ENCODE assay signal across 14 mouse cellular contexts in genomic region chr7:121677105-121677753, GRCm38 (mm10). TPM values are rescaled to one million over a fixed set of nuclear protein-coding genes. Genes with fewer than 3 reads are reported as not detected.
DNase-seq lines count a peak whose midpoint lies in the region; ATAC-seq and TF ChIP-seq lines count a peak whose summit lies in the region.
"Had no signal": no experiment of that assay in that cellular context is flagged by ENCODE, and none has a peak within 500 bp of the region (broad histone marks: within the 10 kb centered on the region; RNA-seq: fewer than 3 reads in every experiment).

No protein-coding gene starts in this region.

- WGBS in hindbrain, embryonic 14.5 days, result 56% methylated on average over 4 of the region's 4 CpGs
- WGBS in hindbrain, embryonic 16.5 days, result 42% methylated on average over 4 of the region's 4 CpGs
- 62% methylated on average over 4 of the region's 4 CpGs for WGBS in midbrain, embryonic 14.5 days
- 87% methylated on average over 4 of the region's 4 CpGs for WGBS in midbrain, embryonic 10.5 days

- no peak overlapping the region for H3K27ac ChIP-seq in hindbrain, embryonic 14.5 days
- no peak overlapping the region for H3K27ac ChIP-seq in hindbrain, embryonic 16.5 days (ENCODE audit: low read depth, low read length)
- H3K27ac ChIP-seq in midbrain, embryonic 14.5 days (replicated peaks; ENCODE audit: low read depth, low read length), result no peak overlapping the region
- H3K27ac ChIP-seq in midbrain, embryonic 10.5 days (replicated peaks), result no peak overlapping the region
- no peak overlapping the region for H3K27ac ChIP-seq in gastrocnemius, adult 2 months
- H3K27ac ChIP-seq: embryonic facial prominence, embryonic 15.5 days; limb, embryonic 15.5 days; macrophage had no signal

- no peak for ATAC-seq in hindbrain, embryonic 14.5 days (ENCODE audit: low FRiP score)
- ATAC-seq in hindbrain, embryonic 16.5 days, result no peak
- no peak for ATAC-seq in midbrain, embryonic 14.5 days (ENCODE audit: low FRiP score, low TSS enrichment)

- no peak overlapping the region for H3K4me2 ChIP-seq in hindbrain, embryonic 14.5 days (replicated peaks)
- H3K4me2 ChIP-seq in hindbrain, embryonic 16.5 days (ENCODE audit: low read length), result no peak overlapping the region
- no peak overlapping the region for H3K4me2 ChIP-seq in midbrain, embryonic 14.5 days (ENCODE audit: low read length)
- H3K4me2 ChIP-seq: embryonic facial prominence, embryonic 15.5 days; limb, embryonic 15.5 days had no signal

- H3K27me3 ChIP-seq in hindbrain, embryonic 14.5 days (ENCODE audit: control insufficient read depth, insufficient read depth, low read length), result no peaks in the 10 kb centered on the region
- H3K27me3 ChIP-seq in hindbrain, embryonic 16.5 days (replicated peaks; ENCODE audit: control insufficient read depth, insufficient read depth, low read length), result no peaks in the 10 kb centered on the region
- no peaks in the 10 kb centered on the region for H3K27me3 ChIP-seq in midbrain, embryonic 14.5 days (ENCODE audit: control insufficient read depth, insufficient read depth, low read length)
- no peaks in the 10 kb centered on the region for H3K27me3 ChIP-seq in midbrain, embryonic 10.5 days (ENCODE audit: low read depth, poor library complexity, severe bottlenecking)
- H3K27me3 ChIP-seq: embryonic facial prominence, embryonic 15.5 days; limb, embryonic 15.5 days had no signal

- intact Hi-C loops in gastrocnemius, adult 2 months (cut with DNase I), result no loop called here

- TF ChIP-seq CTCF in gastrocnemius, adult 2 months (IDR thresholded peaks at IDR 0.05), result no peak

- peak; percentile 37 for DNase-seq in hindbrain, embryonic 14.5 days (ENCODE audit: low spot score)
- peak; percentile 62 for DNase-seq in midbrain, embryonic 14.5 days
- DNase-seq in midbrain, embryonic 10.5 days (ENCODE audit: low spot score), result no peak
- DNase-seq in cerebellum, adult 9-11 months, result peak; percentile 32
- DNase-seq in gastrocnemius, adult 2 months, result no peak
- DNase-seq in urinary bladder, postnatal 36 days (ENCODE audit: low spot score in 2 of 2), result no peak
- DNase-seq: gastrocnemius, postnatal 14 days; right cerebral cortex, postnatal 4 days had no signal

- H3K4me1 ChIP-seq in hindbrain, embryonic 14.5 days (replicated peaks; ENCODE audit: control insufficient read depth, insufficient read depth, low read length), result peaks cover 3% of the 10 kb centered on the region; the same call in 1 of the 2 replicates
- 0 out of 2 replicates have a peak, but pooled peaks cover 4% of the 10 kb centered on the region for H3K4me1 ChIP-seq in hindbrain, embryonic 16.5 days (ENCODE audit: control insufficient read depth, insufficient read depth, low read depth, low read length)
- H3K4me1 ChIP-seq in midbrain, embryonic 14.5 days (ENCODE audit: control insufficient read depth, insufficient read depth, low read length), result no peaks in the 10 kb centered on the region
- no peaks in the 10 kb centered on the region for H3K4me1 ChIP-seq in midbrain, embryonic 10.5 days
- H3K4me1 ChIP-seq: embryonic facial prominence, embryonic 15.5 days; limb, embryonic 15.5 days had no signal

- H3K4me3 ChIP-seq in hindbrain, embryonic 14.5 days (replicated peaks; ENCODE audit: low read length), result no peak overlapping the region
- no peak overlapping the region for H3K4me3 ChIP-seq in hindbrain, embryonic 16.5 days (ENCODE audit: low read length)
- H3K4me3 ChIP-seq in midbrain, embryonic 14.5 days (replicated peaks; ENCODE audit: low read depth, low read length), result no peak overlapping the region
- H3K4me3 ChIP-seq in midbrain, embryonic 10.5 days, result no peak overlapping the region
- no peak overlapping the region for H3K4me3 ChIP-seq in gastrocnemius, adult 2 months
- H3K4me3 ChIP-seq: embryonic facial prominence, embryonic 15.5 days; limb, embryonic 15.5 days had no signal

- H3K9ac ChIP-seq in hindbrain, embryonic 14.5 days, result no peak overlapping the region
- no peak overlapping the region for H3K9ac ChIP-seq in hindbrain, embryonic 16.5 days (ENCODE audit: low read depth, low read length)
- no peak overlapping the region for H3K9ac ChIP-seq in midbrain, embryonic 14.5 days (replicated peaks; ENCODE audit: low read length)
- H3K9ac ChIP-seq: embryonic facial prominence, embryonic 15.5 days; limb, embryonic 15.5 days had no signal

- no peaks in the 10 kb centered on the region for H3K9me3 ChIP-seq in hindbrain, embryonic 14.5 days (ENCODE audit: control insufficient read depth, low read length)
- no peaks in the 10 kb centered on the region for H3K9me3 ChIP-seq in hindbrain, embryonic 16.5 days (ENCODE audit: control insufficient read depth, low read length)
- H3K9me3 ChIP-seq in midbrain, embryonic 14.5 days (ENCODE audit: control insufficient read depth, low read length), result no peaks in the 10 kb centered on the region
- H3K9me3 ChIP-seq in midbrain, embryonic 10.5 days (replicated peaks), result no peaks in the 10 kb centered on the region
- H3K9me3 ChIP-seq: embryonic facial prominence, embryonic 15.5 days; limb, embryonic 15.5 days had no signal

- peaks cover 30% of the 10 kb centered on the region for H3K36me3 ChIP-seq in hindbrain, embryonic 14.5 days (replicated peaks; ENCODE audit: control insufficient read depth, insufficient read depth)
- peaks cover 4% of the 10 kb centered on the region; the same call in 1 of the 2 replicates for H3K36me3 ChIP-seq in hindbrain, embryonic 16.5 days (ENCODE audit: control insufficient read depth, insufficient read depth, low read length)
- H3K36me3 ChIP-seq in midbrain, embryonic 14.5 days (ENCODE audit: control insufficient read depth, insufficient read depth, low read length), result peaks cover 20% of the 10 kb centered on the region
- H3K36me3 ChIP-seq in midbrain, embryonic 10.5 days, result peaks cover 57% of the 10 kb centered on the region

RNA-seq across cellular contexts. Expression of gene Usp31, which starts 29.8 kb away (rescaled TPM):
- 4.8 and 5.2 TPM in 2 replicates for polyA plus RNA-seq in hindbrain, embryonic 14.5 days (2014; fragmentation: Nextera tagmentation; extraction: Ambion mirVana)
- 3.0 and 3.4 TPM in 2 replicates for polyA plus RNA-seq in hindbrain, embryonic 16.5 days (2015; fragmentation: Nextera tagmentation; extraction: Ambion mirVana)
- 4.8 and 5.5 TPM in 2 replicates for polyA plus RNA-seq in midbrain, embryonic 14.5 days (2014; fragmentation: Nextera tagmentation; extraction: Ambion mirVana)
- 2.4 and 2.5 TPM in 2 replicates for polyA plus RNA-seq in midbrain, embryonic 10.5 days (2016; fragmentation: Nextera tagmentation; extraction: Ambion mirVana)
- total RNA-seq in gastrocnemius, adult 2 months (2021), result 1 to 10 TPM; 7.7 to 8.6 TPM

RNA-seq across cellular contexts. Expression of gene Scnn1g, which starts 57.0 kb away (rescaled TPM):
- 0.07 TPM in 1 of 2 replicates, not detected in the other for polyA plus RNA-seq in hindbrain, embryonic 14.5 days (2014; fragmentation: Nextera tagmentation; extraction: Ambion mirVana)
- polyA plus RNA-seq in hindbrain, embryonic 16.5 days (2015; fragmentation: Nextera tagmentation; extraction: Ambion mirVana), result 0.11 TPM in 1 of 2 replicates, not detected in the other
- 0.09 TPM in 1 of 2 replicates, not detected in the other for polyA plus RNA-seq in midbrain, embryonic 14.5 days (2014; fragmentation: Nextera tagmentation; extraction: Ambion mirVana)
- 0.04 TPM in 2 replicates for polyA plus RNA-seq in midbrain, embryonic 10.5 days (2016; fragmentation: Nextera tagmentation; extraction: Ambion mirVana)
- total RNA-seq in gastrocnemius, adult 2 months (2021), result not detected
- total RNA-seq: gastrocnemius, postnatal 14 days; neutrophil, adult 5-6 weeks had no signal
- polyA plus RNA-seq: large intestine, adult 2 months; macrophage had no signal

Comparison
In these comparisons a context has a peak if more than half of its experiments do, and no peak if none do; other contexts are left out.
1. DNase-seq: peak in hindbrain, embryonic 14.5 days (single experiment), midbrain, embryonic 14.5 days (single experiment) and cerebellum, adult 9-11 months (single experiment); none in midbrain, embryonic 10.5 days (single experiment), gastrocnemius, adult 2 months (single experiment) and urinary bladder, postnatal 36 days (0 of 2).